Mouse (Mus musculus) forebrain, embryonic 12.5 days (tissue): ENCODE data around the gene Olfr198. TPM values are rescaled to one million over a fixed set of nuclear protein-coding genes. Genes with fewer than 3 reads are reported as not detected.
"Not testable (repeated sequence)": the region's sequence is repeated elsewhere in the genome, so short reads cannot be mapped to it uniquely, and the experiment has no call there.

Experiments used
- ATAC-seq: fragments of 200-750 bp; cut with Nextera tagmentation; 2 replicates; pipeline ENCODE4 v1.8.0; 2017; ENCODE audit warnings: moderate TSS enrichment; ENCODE audit not compliant: low FRiP score
- H3K27ac ChIP-seq: fragments of 300-500 bp; sonication (generic); 2 replicates; pipeline ENCODE4 v1.5.1; 2016; ENCODE audit warnings: mild to moderate bottlenecking
- H3K27me3 ChIP-seq: fragments of 300-500 bp; sonication (generic); 2 replicates; pipeline ENCODE4 v1.6.1; 2016; ENCODE audit warnings: mild to moderate bottlenecking
- H3K36me3 ChIP-seq: fragments of 300-500 bp; sonication (generic); replicated peaks from 2 replicates; pipeline ENCODE4 v1.6.1; 2016; ENCODE audit warnings: mild to moderate bottlenecking
- H3K4me1 ChIP-seq: fragments of 300-500 bp; sonication (generic); 2 replicates; pipeline ENCODE4 v1.6.1; 2016
- H3K4me2 ChIP-seq: fragments of 300-500 bp; sonication (generic); 2 replicates; pipeline ENCODE4 v1.6.1; 2016; ENCODE audit warnings: mild to moderate bottlenecking, moderate library complexity
- H3K4me3 ChIP-seq: fragments of 300-500 bp; sonication (generic); replicated peaks from 2 replicates; pipeline ENCODE4 v1.5.1; 2016; ENCODE audit warnings: mild to moderate bottlenecking
- H3K9ac ChIP-seq: fragments of 300-500 bp; sonication (generic); 2 replicates; pipeline ENCODE4 v1.6.1; 2016; ENCODE audit warnings: mild to moderate bottlenecking
- H3K9me3 ChIP-seq: fragments of 300-500 bp; sonication (generic); 2 replicates; pipeline ENCODE4 v1.6.1; 2016
- WGBS: fragments of 180-500 bp; shearing (Covaris S2); methylation state at CpG from one replicate; pipeline ENCODE4 v1.1.7; 2016; 5-methylcytosine and 5-hydroxymethylcytosine counted together
- polyA plus RNA-seq: library from polyadenylated mRNA; unstranded; fragments of >200 nt; fragmentation: Nextera tagmentation; extraction: Ambion mirVana; gene quantifications from 2 replicates; pipeline ENCODE4 v1.2.1, GENCODE M21; 2016

Gene Olfr198
- polyA plus RNA-seq: not detected in 2 replicates

- WGBS: 74% methylated on average over 1 of the region's 1 CpGs
- H3K4me1 ChIP-seq, H3K27me3 ChIP-seq, H3K4me3 ChIP-seq, H3K4me2 ChIP-seq, ATAC-seq, H3K9ac ChIP-seq, H3K9me3 ChIP-seq, H3K36me3 ChIP-seq, H3K27ac ChIP-seq: not testable (repeated sequence)
These were observed at the start of gene Olfr198 for GRCm38 (mm10) chr16:59203433-59203832. Gene Olfr198, minus strand, starts transcription at chr16:59203533.

- 88% methylated on average over 17 of the region's 17 CpGs for WGBS
- no peak overlapping the region for H3K4me2 ChIP-seq
- H3K9ac ChIP-seq: no peak overlapping the region
- H3K27me3 ChIP-seq: no peaks in the 10 kb centered on the region
- H3K4me3 ChIP-seq: no peak overlapping the region
- no peak overlapping the region for H3K27ac ChIP-seq
- no peaks in the 10 kb centered on the region for H3K36me3 ChIP-seq
- H3K4me1 ChIP-seq: no peaks in the 10 kb centered on the region
- no peak for ATAC-seq
- no peaks in the 10 kb centered on the region for H3K9me3 ChIP-seq
These were observed 46.4 kb upstream of the Olfr198 start for GRCm38 (mm10) chr16:59249684-59250083.

GRCm38 (mm10) chr16:59219667-59220066 is 16.3 kb upstream of the Olfr198 start, which contains the start of gene Olfr199:
Gene Olfr199, minus strand, starts transcription at chr16:59219767.
- not testable (repeated sequence) for H3K27me3 ChIP-seq, H3K4me3 ChIP-seq, H3K4me2 ChIP-seq, H3K27ac ChIP-seq, H3K9ac ChIP-seq, ATAC-seq, H3K9me3 ChIP-seq, H3K36me3 ChIP-seq, H3K4me1 ChIP-seq
- 89% methylated on average over 1 of the region's 1 CpGs for WGBS

- H3K9me3 ChIP-seq, H3K27ac ChIP-seq, ATAC-seq, H3K36me3 ChIP-seq, H3K4me3 ChIP-seq, H3K27me3 ChIP-seq, H3K4me2 ChIP-seq, H3K4me1 ChIP-seq, H3K9ac ChIP-seq: not testable (repeated sequence)
- 90% methylated on average over 3 of the region's 3 CpGs for WGBS
These were observed 14.5 kb upstream of the Olfr198 start for GRCm38 (mm10) chr16:59217861-59218260.

GRCm38 (mm10) chr16:59170354-59170753 is 33.0 kb downstream of the Olfr198 start, which contains the start of gene Olfr196:
Gene Olfr196, minus strand, starts transcription at chr16:59170454.
- 0 out of 2 replicates have a peak, but pooled peaks cover 3% of the 10 kb centered on the region for H3K9me3 ChIP-seq
- H3K4me2 ChIP-seq: no peak within 1 kb of the TSS
- H3K27ac ChIP-seq: no peak within 1 kb of the TSS
- ATAC-seq: no peak
- no peak within 1 kb of the TSS for H3K4me3 ChIP-seq
- WGBS: 74% methylated on average over 3 of the region's 3 CpGs
- H3K36me3 ChIP-seq: no peaks in the 10 kb centered on the region
- no peak within 1 kb of the TSS for H3K9ac ChIP-seq
- no peaks in the 10 kb centered on the region for H3K4me1 ChIP-seq
- no peaks in the 10 kb centered on the region for H3K27me3 ChIP-seq

GRCm38 (mm10) chr16:59151996-59152395 is 51.3 kb downstream of the Olfr198 start:
- Histone ChIP-seq H3K36me3 (no peaks in the 10 kb centered on the region), H3K9me3 (no peaks in the 10 kb centered on the region), H3K4me3 (no peak overlapping the region), H3K9ac (no peak overlapping the region), H3K4me2 (no peak overlapping the region), H3K27ac (no peak overlapping the region), H3K4me1 (no peaks in the 10 kb centered on the region), H3K27me3 (no peaks in the 10 kb centered on the region)
- ATAC-seq: no peak
- 95% methylated on average over 2 of the region's 2 CpGs for WGBS

Other genes with a start within 250 kb of the Olfr198 start
- not detected in 2 replicates for gene Olfr183, start 208.2 kb downstream of the Olfr198 start, polyA plus RNA-seq
- not detected in 2 replicates for gene Olfr186, start 173.2 kb downstream of the Olfr198 start, polyA plus RNA-seq
- gene Olfr187, start 163.8 kb downstream of the Olfr198 start, polyA plus RNA-seq: not detected in 2 replicates
- gene Olfr190, start 125.5 kb downstream of the Olfr198 start, polyA plus RNA-seq: not detected in 2 replicates
- not detected in 2 replicates for gene Olfr191, start 113.7 kb downstream of the Olfr198 start, polyA plus RNA-seq
- not detected in 2 replicates for gene Olfr193, start 91.7 kb downstream of the Olfr198 start, polyA plus RNA-seq
- not detected in 2 replicates for gene Olfr194, start 82.5 kb downstream of the Olfr198 start, polyA plus RNA-seq
- not detected in 2 replicates for gene Olfr195, start 56.5 kb downstream of the Olfr198 start, polyA plus RNA-seq
- gene Olfr196, start 33.1 kb downstream of the Olfr198 start, polyA plus RNA-seq: not detected in 2 replicates
- gene Olfr199, start 16.2 kb upstream of the Olfr198 start, polyA plus RNA-seq: not detected in 2 replicates
- not detected in 2 replicates for gene Olfr201, start 69.1 kb upstream of the Olfr198 start, polyA plus RNA-seq
- gene Olfr202, start 83.3 kb upstream of the Olfr198 start, polyA plus RNA-seq: not detected in 2 replicates
- gene Olfr203, start 95.3 kb upstream of the Olfr198 start, polyA plus RNA-seq: not detected in 2 replicates
- not detected in 2 replicates for gene Olfr204, start 114.7 kb upstream of the Olfr198 start, polyA plus RNA-seq
- gene Olfr205, start 127.6 kb upstream of the Olfr198 start, polyA plus RNA-seq: not detected in 2 replicates
- gene Olfr206, start 145.7 kb upstream of the Olfr198 start, polyA plus RNA-seq: not detected in 2 replicates
- gene Olfr209, start 160.5 kb upstream of the Olfr198 start, polyA plus RNA-seq: not detected in 2 replicates
- 0.04 TPM in 1 of 2 replicates, not detected in the other for gene Gabrr3, start 203.8 kb upstream of the Olfr198 start, polyA plus RNA-seq